Mouse (Mus musculus): Measurements from ENCODE around the gene Txnip. TPM values are rescaled to one million over a fixed set of nuclear protein-coding genes. Genes with fewer than 3 reads are reported as not detected.

Txnip gene
- polyA plus RNA-seq, 1 experiment = 163 TPM

DNA sequence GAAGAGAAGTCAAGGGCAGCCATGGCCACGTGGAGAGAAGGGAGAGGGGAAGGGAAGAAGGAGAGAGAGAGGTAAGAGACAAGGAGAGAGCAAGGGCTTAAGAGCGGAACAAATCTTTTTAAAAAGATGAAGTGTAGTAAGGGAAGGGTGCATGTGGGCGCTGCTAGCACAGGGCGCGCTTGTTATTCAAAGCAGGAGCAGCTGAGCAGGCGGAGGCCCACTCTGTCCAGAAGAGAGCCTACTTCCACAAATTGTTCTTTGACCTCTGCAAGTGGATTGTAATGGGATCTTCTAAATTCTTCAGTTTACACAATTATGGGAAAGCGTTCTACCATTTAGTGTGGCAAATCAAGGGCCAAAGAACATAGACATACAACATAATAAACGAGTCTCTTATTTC lies 10.8 kb downstream of the Txnip start:
- WGBS = 79% methylated on average over 8 of the region's 8 CpGs
- Histone ChIP-seq H3K4me1 (ENCODE audit: control insufficient read depth, insufficient read depth, low read length) (peaks cover 12% of the 10 kb centered on the region), H3K4me3 (replicated peaks; ENCODE audit: control insufficient read depth, low read depth, low read length) (no peak overlapping the region), H3K27ac (ENCODE audit: control insufficient read depth, insufficient read depth, low read depth, low read length, poor library complexity) (no peak overlapping the region)
- TF ChIP-seq POLR2A (IDR thresholded peaks at IDR 0.05; ENCODE audit: borderline replicate concordance, control insufficient read depth, low read depth, low read length) (no peak), CTCF (IDR thresholded peaks at IDR 0.05; ENCODE audit: control insufficient read depth, insufficient read depth, low read length) (no peak)

DNA sequence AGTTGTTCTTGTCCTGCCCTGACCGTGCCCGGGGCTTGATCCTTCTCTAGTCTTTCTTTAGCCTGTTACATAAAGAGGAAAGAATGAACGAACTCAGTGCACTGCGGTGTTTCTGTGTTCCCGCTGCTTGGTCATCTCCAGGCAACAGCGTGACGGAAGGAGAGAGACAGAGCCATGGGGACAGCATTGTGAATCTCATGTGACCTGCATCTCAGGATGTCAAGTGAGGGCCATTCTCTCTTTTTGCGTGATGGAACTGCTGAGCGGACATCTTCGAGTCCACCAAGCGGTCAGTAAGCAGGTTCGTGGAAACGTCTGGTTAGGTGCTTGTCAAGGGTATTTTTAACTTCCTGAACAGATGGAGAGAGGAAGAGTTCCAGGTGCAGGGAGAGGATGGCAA lies 11.7 kb downstream of the Txnip start:
- H3K4me3 ChIP-seq (replicated peaks; ENCODE audit: control insufficient read depth, low read depth, low read length) = no peak overlapping the region
- TF ChIP-seq POLR2A (IDR thresholded peaks at IDR 0.05; ENCODE audit: borderline replicate concordance, control insufficient read depth, low read depth, low read length) = no peak
- TF ChIP-seq CTCF (IDR thresholded peaks at IDR 0.05; ENCODE audit: control insufficient read depth, insufficient read depth, low read length) = no peak
- WGBS = 88% methylated on average over 13 of the region's 13 CpGs
- H3K27ac ChIP-seq (ENCODE audit: control insufficient read depth, insufficient read depth, low read depth, low read length, poor library complexity) = no peak overlapping the region
- H3K4me1 ChIP-seq (ENCODE audit: control insufficient read depth, insufficient read depth, low read length) = peaks cover 9% of the 10 kb centered on the region

DNA sequence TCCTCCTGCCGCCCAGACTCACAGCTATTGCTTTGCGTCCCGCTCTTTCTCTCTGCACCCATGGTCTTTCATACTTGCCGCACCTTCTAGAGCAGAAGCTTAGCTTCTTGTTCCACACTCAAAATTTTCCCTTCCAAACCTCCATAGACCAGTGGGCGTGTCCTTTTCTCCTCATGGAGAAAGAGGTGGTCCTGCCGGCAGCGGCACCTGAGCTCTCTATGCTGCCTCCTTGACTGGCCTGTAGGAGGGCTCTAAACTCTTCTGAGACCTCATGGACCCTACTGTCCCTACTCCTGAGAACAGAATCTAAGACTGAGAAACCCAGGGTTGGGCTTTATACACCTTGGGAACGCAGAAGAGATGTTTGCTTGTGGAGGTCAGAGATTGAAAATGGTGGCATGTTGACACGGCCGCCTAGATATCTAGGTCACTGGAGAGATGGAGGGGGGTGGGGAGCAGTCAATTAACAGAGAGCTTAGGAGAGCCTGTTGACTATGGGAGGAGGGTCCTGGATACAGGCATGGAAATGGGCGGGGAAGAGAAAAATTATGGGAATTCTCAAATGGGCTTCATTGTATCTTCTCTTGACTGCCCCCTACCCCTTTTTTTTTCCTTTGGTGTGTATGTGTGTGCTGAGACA lies 12.3 kb downstream of the Txnip start:
- Histone ChIP-seq H3K4me3 (replicated peaks; ENCODE audit: control insufficient read depth, low read depth, low read length) (no peak overlapping the region), H3K27ac (ENCODE audit: control insufficient read depth, insufficient read depth, low read depth, low read length, poor library complexity) (no peak overlapping the region), H3K4me1 (ENCODE audit: control insufficient read depth, insufficient read depth, low read length) (peaks cover 9% of the 10 kb centered on the region)
- 88% methylated on average over 11 of the region's 11 CpGs for WGBS
- TF ChIP-seq POLR2A (IDR thresholded peaks at IDR 0.05; ENCODE audit: borderline replicate concordance, control insufficient read depth, low read depth, low read length) (no peak), CTCF (IDR thresholded peaks at IDR 0.05; ENCODE audit: control insufficient read depth, insufficient read depth, low read length) (no peak)

DNA sequence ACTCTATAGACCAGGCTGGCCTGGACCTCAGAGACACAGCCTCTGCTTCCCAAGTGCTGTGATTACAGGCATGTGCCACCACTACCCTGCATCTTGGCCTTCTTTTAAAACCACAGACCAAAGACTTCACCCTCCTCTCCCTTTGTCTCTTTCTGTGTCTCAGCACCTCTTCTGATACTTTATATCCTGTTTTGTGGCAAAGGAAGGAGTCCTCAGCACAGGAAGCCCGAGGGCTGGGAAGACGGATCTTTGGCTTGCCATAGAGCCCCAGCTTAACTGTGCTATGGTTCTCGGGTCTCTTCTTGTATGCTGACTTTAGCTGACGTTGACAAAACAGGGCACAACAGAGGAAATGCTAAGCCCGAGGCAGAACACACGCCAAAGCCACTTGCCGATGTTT lies 12.9 kb downstream of the Txnip start:
- WGBS = 33% methylated on average over 7 of the region's 7 CpGs
- TF ChIP-seq CTCF (IDR thresholded peaks at IDR 0.05; ENCODE audit: control insufficient read depth, insufficient read depth, low read length) = no peak
- TF ChIP-seq POLR2A (IDR thresholded peaks at IDR 0.05; ENCODE audit: borderline replicate concordance, control insufficient read depth, low read depth, low read length) = no peak
- H3K4me1 ChIP-seq (ENCODE audit: control insufficient read depth, insufficient read depth, low read length) = peaks cover 7% of the 10 kb centered on the region; the same call in 1 of the 2 replicates

DNA sequence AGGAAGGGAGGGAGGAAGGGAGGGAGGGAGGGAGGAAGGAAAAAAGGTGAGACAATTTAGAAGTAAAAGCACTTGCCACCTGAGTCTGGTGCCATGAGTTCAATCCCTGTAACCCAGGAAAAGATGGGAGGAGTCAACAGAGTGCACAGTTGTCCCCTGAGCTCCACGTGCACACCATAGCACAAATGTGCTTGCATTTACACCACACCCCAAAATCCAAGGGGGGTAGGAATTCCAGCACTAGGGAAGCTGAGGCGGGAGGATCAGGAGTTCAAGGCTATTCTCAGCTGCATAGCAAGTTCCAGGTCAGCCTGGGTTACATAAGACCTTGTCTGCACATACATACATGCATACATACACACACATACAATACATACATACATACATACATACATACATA lies 13.6 kb downstream of the Txnip start:
- Histone ChIP-seq H3K27ac (ENCODE audit: control insufficient read depth, insufficient read depth, low read depth, low read length, poor library complexity) (no peak overlapping the region), H3K4me3 (replicated peaks; ENCODE audit: control insufficient read depth, low read depth, low read length) (no peak overlapping the region), H3K4me1 (ENCODE audit: control insufficient read depth, insufficient read depth, low read length) (peaks cover 7% of the 10 kb centered on the region; the same call in 1 of the 2 replicates)
- no peak for TF ChIP-seq CTCF (IDR thresholded peaks at IDR 0.05; ENCODE audit: control insufficient read depth, insufficient read depth, low read length)
- no peak for TF ChIP-seq POLR2A (IDR thresholded peaks at IDR 0.05; ENCODE audit: borderline replicate concordance, control insufficient read depth, low read depth, low read length)
- WGBS = 70% methylated on average over 2 of the region's 2 CpGs

More for the DNA sequence above, 12.9 kb downstream of the Txnip start:
- Histone ChIP-seq H3K4me3 (replicated peaks; ENCODE audit: control insufficient read depth, low read depth, low read length) (no peak overlapping the region), H3K27ac (ENCODE audit: control insufficient read depth, insufficient read depth, low read depth, low read length, poor library complexity) (no peak overlapping the region)

DNA sequence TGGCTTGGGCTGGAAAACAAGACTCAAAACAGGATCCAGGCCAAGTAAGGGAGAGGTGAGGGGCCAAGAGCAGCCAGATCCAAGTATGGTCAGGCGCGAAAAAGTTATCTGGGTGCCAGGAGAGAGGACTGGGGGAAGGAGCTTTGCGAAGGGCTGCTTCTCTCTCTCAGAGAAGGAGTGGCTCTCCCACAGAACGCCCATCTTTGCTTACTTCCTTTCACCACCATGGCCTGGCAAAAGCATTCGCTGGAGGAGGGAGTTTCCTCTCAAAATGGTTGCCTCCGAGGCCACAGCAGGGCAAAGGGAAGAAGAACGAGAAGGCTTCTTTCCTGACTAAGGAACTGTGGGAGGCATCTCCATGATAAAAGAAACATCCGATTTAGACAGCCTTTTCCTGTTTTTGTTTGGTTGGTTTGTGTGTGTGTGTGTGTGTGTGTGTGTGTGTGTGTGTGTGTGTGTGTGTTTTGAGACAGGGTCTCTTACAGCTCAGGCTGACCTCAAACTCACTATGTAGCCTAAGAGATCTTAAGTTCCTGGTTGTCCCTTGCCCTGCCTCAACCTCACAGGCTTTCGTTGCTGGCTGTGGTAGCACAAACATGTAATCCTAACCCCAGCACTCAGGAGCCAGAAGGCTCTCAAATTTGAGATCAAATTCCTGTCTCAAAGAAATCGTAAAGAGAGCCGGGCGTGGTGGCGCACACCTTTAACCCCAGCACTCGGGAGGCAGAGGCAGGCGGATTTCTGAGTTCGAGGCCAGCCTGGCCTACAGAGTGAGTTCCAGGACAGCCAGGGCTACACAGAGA lies 14.3 kb downstream of the Txnip start:
- H3K4me3 ChIP-seq (replicated peaks; ENCODE audit: control insufficient read depth, low read depth, low read length) = no peak overlapping the region
- TF ChIP-seq CTCF (IDR thresholded peaks at IDR 0.05; ENCODE audit: control insufficient read depth, insufficient read depth, low read length) (no peak), POLR2A (IDR thresholded peaks at IDR 0.05; ENCODE audit: borderline replicate concordance, control insufficient read depth, low read depth, low read length) (no peak)
- 53% methylated on average over 16 of the region's 16 CpGs for WGBS
- H3K4me1 ChIP-seq (ENCODE audit: control insufficient read depth, insufficient read depth, low read length) = peaks cover 6% of the 10 kb centered on the region; the same call in 1 of the 2 replicates
- peak overlapping the region; percentile 24 for H3K27ac ChIP-seq (ENCODE audit: control insufficient read depth, insufficient read depth, low read depth, low read length, poor library complexity)

DNA sequence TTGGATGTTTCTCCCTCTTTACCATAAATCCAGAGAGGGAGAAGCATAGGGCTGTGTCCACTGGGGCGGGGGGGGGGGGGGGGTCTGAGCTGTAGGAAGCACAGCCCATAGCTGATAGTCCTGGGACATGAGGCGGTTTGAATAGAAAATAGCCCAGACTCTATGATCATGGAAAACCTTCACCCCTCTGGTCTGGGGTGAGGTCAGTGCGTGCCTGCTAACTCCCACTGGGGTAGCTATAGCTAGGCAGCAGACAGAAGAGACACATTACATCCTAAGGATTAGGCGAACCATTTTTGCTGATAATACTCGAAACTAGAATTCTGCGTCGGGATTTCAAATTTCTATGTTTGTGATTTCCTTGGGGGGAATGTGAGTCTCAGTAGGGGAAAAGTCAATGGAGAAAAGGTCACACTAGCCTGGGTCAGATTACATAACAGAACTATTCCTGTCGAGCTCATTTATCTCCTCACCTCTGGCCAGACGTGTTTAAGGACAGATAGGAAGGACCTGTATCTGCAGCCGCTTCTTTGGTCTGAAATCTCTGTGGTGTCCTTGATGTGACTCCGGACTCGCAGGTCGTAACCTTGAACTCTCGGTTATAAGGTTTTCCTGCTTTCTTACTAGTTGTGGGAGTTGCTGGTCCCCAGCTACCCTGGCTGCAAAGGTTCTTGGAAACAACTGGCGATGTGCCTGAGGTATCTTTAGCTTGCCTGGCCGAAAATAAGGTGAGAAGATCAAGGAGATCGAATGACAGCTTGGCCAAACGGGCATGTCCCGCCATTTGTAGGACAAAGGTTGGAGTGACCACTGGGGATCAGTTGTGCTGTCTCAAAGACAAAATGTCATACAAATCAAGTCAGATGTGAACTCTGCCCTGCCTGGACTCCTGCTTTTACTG lies 16.1 kb downstream of the Txnip start:
- Histone ChIP-seq H3K4me3 (replicated peaks; ENCODE audit: control insufficient read depth, low read depth, low read length) (no peak overlapping the region), H3K27ac (ENCODE audit: control insufficient read depth, insufficient read depth, low read depth, low read length, poor library complexity) (no peak overlapping the region), H3K4me1 (ENCODE audit: control insufficient read depth, insufficient read depth, low read length) (peaks cover 6% of the 10 kb centered on the region; the same call in 1 of the 2 replicates)
- WGBS = 77% methylated on average over 19 of the region's 19 CpGs
- TF ChIP-seq POLR2A (IDR thresholded peaks at IDR 0.05; ENCODE audit: borderline replicate concordance, control insufficient read depth, low read depth, low read length) = no peak
- no peak for TF ChIP-seq CTCF (IDR thresholded peaks at IDR 0.05; ENCODE audit: control insufficient read depth, insufficient read depth, low read length)
